Mouse (Mus musculus): ENCODE measurements around the gene Smim11.

- no peak for TF ChIP-seq CTCF (IDR thresholded peaks at IDR 0.05; ENCODE audit: low read depth)
- no peak for TF ChIP-seq EP300 (optimal IDR thresholded peaks at IDR 0.05)
Measured at GRCm38 (mm10) chr16:92346297-92346916, 45.3 kb downstream of the Smim11 start.

Measured in stomach, postnatal 0 days (tissue).